Mouse (Mus musculus): ENCODE results near the gene Lrwd1. TPM values are rescaled to one million over a fixed set of nuclear protein-coding genes. Genes with fewer than 3 reads are reported as not detected.
A peak's percentile ranks its signal among the peaks of the same experiment; 100 is the strongest.

Gene Lrwd1
- polyA plus RNA-seq, 1 experiment: 52.1 TPM

- H3K27me3 ChIP-seq (ENCODE audit: control insufficient read depth, insufficient read depth, insufficient read length): no peaks in the 10 kb centered on the region
- no peaks in the 10 kb centered on the region for H3K79me3 ChIP-seq (ENCODE audit: low read depth)
- H3K79me2 ChIP-seq (ENCODE audit: control insufficient read depth, insufficient read depth): no peaks in the 10 kb centered on the region
- no peak for TF ChIP-seq USF1 (IDR thresholded peaks at IDR 0.05; ENCODE audit: low read depth)
- peak; percentile 54 for TF ChIP-seq MAX (IDR thresholded peaks at IDR 0.05)
- H3K4me3 ChIP-seq (ENCODE audit: insufficient read depth, poor library complexity, severe bottlenecking): no peak overlapping the region
- H3K36me3 ChIP-seq (ENCODE audit: control insufficient read depth, insufficient read depth): peaks cover 61% of the 10 kb centered on the region
- H3ac ChIP-seq (ENCODE audit: control insufficient read depth, insufficient read length, low read depth): no peak overlapping the region
These were observed 26.8 kb downstream of the Lrwd1 start for GRCm38 (mm10) chr5:136109042-136109441.

- TF ChIP-seq FOSL1 (IDR thresholded peaks at IDR 0.05; ENCODE audit: insufficient read depth, low read length, poor library complexity, severe bottlenecking) (no peak), MYOD1 (IDR thresholded peaks at IDR 0.05; ENCODE audit: control insufficient read depth, insufficient read length, low read depth) (no peak), MYOG (IDR thresholded peaks at IDR 0.05; ENCODE audit: control insufficient read depth, extremely low read depth, insufficient read length) (no peak), MAX (IDR thresholded peaks at IDR 0.05) (no peak), CEBPB (IDR thresholded peaks at IDR 0.05; ENCODE audit: low read depth) (peak; percentile 73), USF1 (IDR thresholded peaks at IDR 0.05; ENCODE audit: low read depth) (no peak), CTCF (IDR thresholded peaks at IDR 0.05; ENCODE audit: control insufficient read depth, insufficient read depth, insufficient read length) (no peak)
- H3K36me3 ChIP-seq (ENCODE audit: control insufficient read depth, insufficient read depth): peaks cover 66% of the 10 kb centered on the region
- H3K79me2 ChIP-seq (ENCODE audit: control insufficient read depth, insufficient read depth): no peaks in the 10 kb centered on the region
- no peak overlapping the region for H3ac ChIP-seq (ENCODE audit: control insufficient read depth, insufficient read length, low read depth)
- no peaks in the 10 kb centered on the region for H3K27me3 ChIP-seq (ENCODE audit: control insufficient read depth, insufficient read depth, insufficient read length)
- H3K4me3 ChIP-seq (ENCODE audit: insufficient read depth, poor library complexity, severe bottlenecking): no peak overlapping the region
- H3K79me3 ChIP-seq (ENCODE audit: low read depth): no peaks in the 10 kb centered on the region
These were observed 27.4 kb downstream of the Lrwd1 start for GRCm38 (mm10) chr5:136108486-136108885.

GRCm38 (mm10) chr5:136104511-136104910 is 31.4 kb downstream of the Lrwd1 start:
- peak; percentile 24 for TF ChIP-seq CTCF (IDR thresholded peaks at IDR 0.05; ENCODE audit: control insufficient read depth, insufficient read depth, insufficient read length)
- no peak for TF ChIP-seq USF1 (IDR thresholded peaks at IDR 0.05; ENCODE audit: low read depth)
- no peak for TF ChIP-seq MYOG (IDR thresholded peaks at IDR 0.05; ENCODE audit: control insufficient read depth, extremely low read depth, insufficient read length)
- TF ChIP-seq FOSL1 (IDR thresholded peaks at IDR 0.05; ENCODE audit: insufficient read depth, low read length, poor library complexity, severe bottlenecking): no peak
- no peaks in the 10 kb centered on the region for H3K79me2 ChIP-seq (ENCODE audit: control insufficient read depth, insufficient read depth)
- H3K4me3 ChIP-seq (ENCODE audit: insufficient read depth, poor library complexity, severe bottlenecking): no peak overlapping the region
- H3ac ChIP-seq (ENCODE audit: control insufficient read depth, insufficient read length, low read depth): no peak overlapping the region
- H3K36me3 ChIP-seq (ENCODE audit: control insufficient read depth, insufficient read depth): peaks cover 85% of the 10 kb centered on the region
- H3K27me3 ChIP-seq (ENCODE audit: control insufficient read depth, insufficient read depth, insufficient read length): no peaks in the 10 kb centered on the region
- H3K79me3 ChIP-seq (ENCODE audit: low read depth): no peaks in the 10 kb centered on the region

- no peaks in the 10 kb centered on the region for H3K79me3 ChIP-seq (ENCODE audit: low read depth)
- H3K4me3 ChIP-seq (ENCODE audit: insufficient read depth, poor library complexity, severe bottlenecking): no peak overlapping the region
- no peaks in the 10 kb centered on the region for H3K27me3 ChIP-seq (ENCODE audit: control insufficient read depth, insufficient read depth, insufficient read length)
- no peaks in the 10 kb centered on the region for H3K79me2 ChIP-seq (ENCODE audit: control insufficient read depth, insufficient read depth)
- no peak for TF ChIP-seq MYOD1 (IDR thresholded peaks at IDR 0.05; ENCODE audit: control insufficient read depth, insufficient read length, low read depth)
- TF ChIP-seq MAX (IDR thresholded peaks at IDR 0.05): no peak
- TF ChIP-seq CEBPB (IDR thresholded peaks at IDR 0.05; ENCODE audit: low read depth): no peak
- no peak for TF ChIP-seq MYOG (IDR thresholded peaks at IDR 0.05; ENCODE audit: control insufficient read depth, extremely low read depth, insufficient read length)
- no peak for TF ChIP-seq FOSL1 (IDR thresholded peaks at IDR 0.05; ENCODE audit: insufficient read depth, low read length, poor library complexity, severe bottlenecking)
- no peak for TF ChIP-seq CTCF (IDR thresholded peaks at IDR 0.05; ENCODE audit: control insufficient read depth, insufficient read depth, insufficient read length)
- TF ChIP-seq USF1 (IDR thresholded peaks at IDR 0.05; ENCODE audit: low read depth): no peak
- no peak overlapping the region for H3ac ChIP-seq (ENCODE audit: control insufficient read depth, insufficient read length, low read depth)
- H3K36me3 ChIP-seq (ENCODE audit: control insufficient read depth, insufficient read depth): peaks cover 76% of the 10 kb centered on the region
These were observed 33.6 kb downstream of the Lrwd1 start for GRCm38 (mm10) chr5:136102099-136102820.

- no peaks in the 10 kb centered on the region for H3K79me2 ChIP-seq (ENCODE audit: control insufficient read depth, insufficient read depth)
- peaks cover 53% of the 10 kb centered on the region for H3K36me3 ChIP-seq (ENCODE audit: control insufficient read depth, insufficient read depth)
- no peaks in the 10 kb centered on the region for H3K79me3 ChIP-seq (ENCODE audit: low read depth)
- H3K27me3 ChIP-seq (ENCODE audit: control insufficient read depth, insufficient read depth, insufficient read length): no peaks in the 10 kb centered on the region
- TF ChIP-seq MYOD1 (IDR thresholded peaks at IDR 0.05; ENCODE audit: control insufficient read depth, insufficient read length, low read depth) (no peak), CEBPB (IDR thresholded peaks at IDR 0.05; ENCODE audit: low read depth) (no peak), USF1 (IDR thresholded peaks at IDR 0.05; ENCODE audit: low read depth) (no peak), FOSL1 (IDR thresholded peaks at IDR 0.05; ENCODE audit: insufficient read depth, low read length, poor library complexity, severe bottlenecking) (no peak), MYOG (IDR thresholded peaks at IDR 0.05; ENCODE audit: control insufficient read depth, extremely low read depth, insufficient read length) (no peak), MAX (IDR thresholded peaks at IDR 0.05) (no peak), CTCF (IDR thresholded peaks at IDR 0.05; ENCODE audit: control insufficient read depth, insufficient read depth, insufficient read length) (no peak)
- no peak overlapping the region for H3ac ChIP-seq (ENCODE audit: control insufficient read depth, insufficient read length, low read depth)
- no peak overlapping the region for H3K4me3 ChIP-seq (ENCODE audit: insufficient read depth, poor library complexity, severe bottlenecking)
These were observed 37.3 kb downstream of the Lrwd1 start for GRCm38 (mm10) chr5:136098536-136098935.

- H3K79me2 ChIP-seq (ENCODE audit: control insufficient read depth, insufficient read depth): no peaks in the 10 kb centered on the region
- no peaks in the 10 kb centered on the region for H3K27me3 ChIP-seq (ENCODE audit: control insufficient read depth, insufficient read depth, insufficient read length)
- H3ac ChIP-seq (ENCODE audit: control insufficient read depth, insufficient read length, low read depth): no peak overlapping the region
- peaks cover 49% of the 10 kb centered on the region for H3K36me3 ChIP-seq (ENCODE audit: control insufficient read depth, insufficient read depth)
- no peaks in the 10 kb centered on the region for H3K79me3 ChIP-seq (ENCODE audit: low read depth)
- TF ChIP-seq USF1 (IDR thresholded peaks at IDR 0.05; ENCODE audit: low read depth) (no peak), MYOG (IDR thresholded peaks at IDR 0.05; ENCODE audit: control insufficient read depth, extremely low read depth, insufficient read length) (no peak), MAX (IDR thresholded peaks at IDR 0.05) (peak; percentile 25), FOSL1 (IDR thresholded peaks at IDR 0.05; ENCODE audit: insufficient read depth, low read length, poor library complexity, severe bottlenecking) (no peak), MYOD1 (IDR thresholded peaks at IDR 0.05; ENCODE audit: control insufficient read depth, insufficient read length, low read depth) (peak; percentile 89), CEBPB (IDR thresholded peaks at IDR 0.05; ENCODE audit: low read depth) (peak; percentile 55), CTCF (IDR thresholded peaks at IDR 0.05; ENCODE audit: control insufficient read depth, insufficient read depth, insufficient read length) (no peak)
- H3K4me3 ChIP-seq (ENCODE audit: insufficient read depth, poor library complexity, severe bottlenecking): no peak overlapping the region
These were observed 40.8 kb downstream of the Lrwd1 start for GRCm38 (mm10) chr5:136095089-136095488.

Measured in C2C12 (cell line).